Mouse (Mus musculus) brain, embryonic 14.5 days (tissue): Measurements from ENCODE around the gene B3gnt8.

Source experiments
- CTCF ChIP-seq: fragments of 200-500 bp; IDR thresholded peaks from 2 replicates; pipeline ENCODE4 v1.5.1; 2012; ENCODE audit warnings: inconsistent platforms, mild to moderate bottlenecking, moderate library complexity, borderline replicate concordance; ENCODE audit not compliant: insufficient read depth, insufficient read length; ENCODE audit errors: extremely low read depth
- POLR2A ChIP-seq: fragments of 200-500 bp; IDR thresholded peaks from 2 replicates; pipeline ENCODE4 v1.6.1; 2012; ENCODE audit warnings: mild to moderate bottlenecking, inconsistent platforms, borderline replicate concordance; ENCODE audit not compliant: poor library complexity, insufficient read depth, insufficient read length, severe bottlenecking; ENCODE audit errors: extremely low read depth

- TF ChIP-seq CTCF = no peak
- TF ChIP-seq POLR2A = no peak
Observed at GRCm38 (mm10) chr7:25593859-25594258, 32.6 kb upstream of the B3gnt8 start.
